Mouse (Mus musculus): Measurements from ENCODE around the gene Mthfsd. TPM values are rescaled to one million over a fixed set of nuclear protein-coding genes. Genes with fewer than 3 reads are reported as not detected.
A peak's percentile ranks its signal among the peaks of the same experiment; 100 is the strongest.
"Not testable (repeated sequence)": the region's sequence is repeated elsewhere in the genome, so short reads cannot be mapped to it uniquely, and the experiment has no call there.

The Mthfsd gene
- 22.3 TPM for polyA plus RNA-seq (2012; fragmentation: generic; extraction: Trizol)

DNA sequence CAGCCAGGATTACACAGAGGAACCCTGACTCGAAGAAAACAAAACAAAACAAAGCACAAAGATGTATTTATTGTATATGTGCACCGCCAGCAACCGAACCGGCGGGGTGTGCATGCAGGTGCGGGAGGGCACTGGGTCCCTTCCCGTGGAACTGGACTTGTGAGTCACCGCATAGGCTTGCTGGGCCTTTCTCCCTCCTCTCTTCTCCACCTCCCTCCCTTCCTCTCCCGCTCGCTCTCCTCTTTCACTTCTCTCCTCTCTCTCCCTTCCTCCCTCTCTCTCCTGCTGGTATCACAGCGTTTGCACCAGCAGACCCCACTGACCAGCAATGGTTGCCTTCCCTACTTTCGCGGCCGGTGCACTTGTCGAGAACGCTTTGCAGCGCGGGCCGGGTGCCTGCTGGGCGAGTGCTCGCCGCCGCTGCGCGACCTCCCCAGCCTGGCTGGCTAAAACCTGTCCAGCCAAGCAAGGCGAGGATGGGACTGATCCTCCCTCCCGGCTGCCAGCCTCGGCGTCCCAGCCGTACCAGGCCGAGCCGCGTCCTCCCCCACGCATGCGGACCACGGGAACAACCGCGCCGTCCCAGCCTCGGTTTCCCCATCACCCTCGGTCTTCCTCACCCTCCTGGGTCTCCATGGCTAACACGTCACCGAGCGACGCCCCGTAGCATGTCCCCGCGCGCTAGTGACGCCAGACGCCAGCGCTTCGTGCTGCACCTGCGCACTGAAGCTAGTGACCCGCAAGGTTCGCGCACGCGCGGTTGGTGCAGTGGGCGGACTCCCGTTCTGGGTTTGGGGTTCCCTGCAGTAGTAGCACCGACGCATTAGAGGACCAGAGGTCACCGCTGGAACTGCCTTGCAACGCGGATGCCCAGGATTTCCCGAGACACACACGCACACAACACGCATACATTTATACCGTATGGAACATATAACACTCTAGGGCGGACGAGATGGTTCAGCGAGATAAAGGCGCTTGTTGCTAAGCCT is at the start of gene Mthfsd:
TSS of gene Mthfsd (minus strand) at position 725 of the 989 bp plus-strand sequence.
- Histone ChIP-seq H3K4me3 (peak within 1 kb of the TSS; percentile 71), H3K36me3 (ENCODE audit: control insufficient read depth, insufficient read depth) (peaks cover 7% of the 10 kb centered on the region), H3K79me2 (ENCODE audit: control insufficient read depth, insufficient read depth) (peaks cover 16% of the 10 kb centered on the region), H3K27me3 (ENCODE audit: control insufficient read depth, insufficient read depth, insufficient read length) (no peaks in the 10 kb centered on the region), H3ac (ENCODE audit: control insufficient read depth, insufficient read length) (peak within 1 kb of the TSS; percentile 75), H3K4me2 (ENCODE audit: low read depth) (peak within 1 kb of the TSS; percentile 86)
- TF ChIP-seq POLR2A (IDR thresholded peaks at IDR 0.05; ENCODE audit: insufficient read length, low read depth) (peak; percentile 94), SRF (IDR thresholded peaks at IDR 0.05; ENCODE audit: control insufficient read depth, insufficient read length, low read depth) (peak; percentile 52), MYOG (IDR thresholded peaks at IDR 0.05; ENCODE audit: control insufficient read depth in 1 of 3, insufficient read depth in 1 of 3, insufficient read length in 2 of 3, low read depth in 2 of 3) (peak in 2 of 3 experiments; percentile 12 to 30), REST (IDR thresholded peaks at IDR 0.05; ENCODE audit: insufficient read depth, insufficient read length) (no peak), USF1 (IDR thresholded peaks at IDR 0.05; ENCODE audit: low read depth) (no peak)

DNA sequence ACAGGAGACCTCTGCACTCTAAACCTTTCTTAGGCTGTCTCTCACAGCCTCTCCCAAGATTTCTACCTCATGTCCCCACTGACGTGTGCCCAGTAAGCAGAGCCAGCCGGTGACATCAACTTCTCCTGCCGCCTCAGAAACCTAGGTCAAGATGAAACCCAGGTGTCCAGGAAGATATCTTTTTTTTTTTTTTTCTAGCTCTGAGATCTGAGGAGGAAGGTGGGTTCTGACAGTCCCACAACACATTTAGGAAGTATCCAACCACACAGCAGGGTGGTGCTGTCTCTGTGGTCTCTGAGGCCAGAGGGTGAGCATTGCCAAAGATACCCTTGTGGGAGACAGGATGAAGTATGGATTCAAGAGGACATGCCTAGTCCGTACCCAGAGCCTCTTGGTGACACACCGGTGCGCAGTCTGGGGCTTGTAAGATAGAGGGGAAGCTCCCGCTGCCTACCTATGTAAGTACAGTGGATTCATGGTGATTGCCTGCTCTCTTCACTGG is 48.8 kb upstream of the Mthfsd start:
- no peaks in the 10 kb centered on the region for H3K36me3 ChIP-seq (ENCODE audit: control insufficient read depth, insufficient read depth)
- no peaks in the 10 kb centered on the region for H3K27me3 ChIP-seq (ENCODE audit: control insufficient read depth, insufficient read depth, insufficient read length)
- no peak overlapping the region for H3K4me2 ChIP-seq (ENCODE audit: low read depth)

DNA sequence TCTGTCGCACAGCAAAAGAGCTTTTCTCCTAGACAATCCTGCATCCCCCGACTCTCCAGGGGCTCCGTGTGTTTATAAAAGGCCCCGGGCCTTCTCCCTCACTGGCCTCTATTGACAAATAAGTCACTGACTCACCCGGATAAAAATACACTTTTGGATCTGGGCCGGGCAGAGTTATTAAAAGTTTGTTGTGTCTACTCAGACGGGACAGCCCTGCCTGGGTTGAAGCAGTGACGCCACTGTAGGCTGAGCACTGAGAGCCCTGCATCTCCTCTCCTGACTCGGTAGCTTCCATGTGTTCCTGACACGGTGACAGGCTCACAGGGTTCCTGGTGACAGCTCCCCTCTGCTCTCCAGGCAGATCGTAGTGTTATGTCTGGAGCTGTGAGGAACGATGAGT is 44.2 kb upstream of the Mthfsd start:
- Histone ChIP-seq H3K36me3 (ENCODE audit: control insufficient read depth, insufficient read depth) (no peaks in the 10 kb centered on the region), H3K27me3 (ENCODE audit: control insufficient read depth, insufficient read depth, insufficient read length) (no peaks in the 10 kb centered on the region), H3K4me2 (ENCODE audit: low read depth) (peak overlapping the region; percentile 51), H3ac (ENCODE audit: control insufficient read depth, insufficient read length) (no peak overlapping the region), H3K79me2 (ENCODE audit: control insufficient read depth, insufficient read depth) (no peaks in the 10 kb centered on the region), H3K4me3 (no peak overlapping the region)
- TF ChIP-seq E2F4 (IDR thresholded peaks at IDR 0.05; ENCODE audit: insufficient read depth) (no peak), MAX (IDR thresholded peaks at IDR 0.05; ENCODE audit: low read depth) (no peak), USF1 (IDR thresholded peaks at IDR 0.05; ENCODE audit: low read depth) (no peak), POLR2A (IDR thresholded peaks at IDR 0.05; ENCODE audit: insufficient read length, low read depth) (no peak), POLR2AphosphoS2 (IDR thresholded peaks at IDR 0.05; ENCODE audit: insufficient read length, low read depth) (no peak), MYOD1 (IDR thresholded peaks at IDR 0.05; ENCODE audit: control insufficient read depth in 1 of 3, insufficient read length in 2 of 3, low read depth in 2 of 3) (no peak), TCF12 (IDR thresholded peaks at IDR 0.05; ENCODE audit: insufficient read depth, poor library complexity, severe bottlenecking) (no peak), CEBPB (IDR thresholded peaks at IDR 0.05; ENCODE audit: insufficient read depth, poor library complexity, severe bottlenecking) (no peak), TCF3 (IDR thresholded peaks at IDR 0.05; ENCODE audit: insufficient read length, low read depth) (no peak)

More for the DNA sequence above, 48.8 kb upstream of the Mthfsd start:
- H3ac ChIP-seq (ENCODE audit: control insufficient read depth, insufficient read length): no peak overlapping the region
- no peaks in the 10 kb centered on the region for H3K79me2 ChIP-seq (ENCODE audit: control insufficient read depth, insufficient read depth)
- no peak for TF ChIP-seq POLR2A (IDR thresholded peaks at IDR 0.05; ENCODE audit: insufficient read length, low read depth)
- TF ChIP-seq REST (IDR thresholded peaks at IDR 0.05; ENCODE audit: insufficient read depth, insufficient read length): no peak
- TF ChIP-seq MYOG (IDR thresholded peaks at IDR 0.05; ENCODE audit: control insufficient read depth in 1 of 3, insufficient read depth in 1 of 3, insufficient read length in 2 of 3, low read depth in 2 of 3): no peak
- TF ChIP-seq POLR2AphosphoS2 (IDR thresholded peaks at IDR 0.05; ENCODE audit: insufficient read length, low read depth): no peak
- no peak for TF ChIP-seq TCF12 (IDR thresholded peaks at IDR 0.05; ENCODE audit: insufficient read depth, poor library complexity, severe bottlenecking)
- TF ChIP-seq SRF (IDR thresholded peaks at IDR 0.05; ENCODE audit: control insufficient read depth, insufficient read length, low read depth): no peak
- H3K4me3 ChIP-seq: no peak overlapping the region

DNA sequence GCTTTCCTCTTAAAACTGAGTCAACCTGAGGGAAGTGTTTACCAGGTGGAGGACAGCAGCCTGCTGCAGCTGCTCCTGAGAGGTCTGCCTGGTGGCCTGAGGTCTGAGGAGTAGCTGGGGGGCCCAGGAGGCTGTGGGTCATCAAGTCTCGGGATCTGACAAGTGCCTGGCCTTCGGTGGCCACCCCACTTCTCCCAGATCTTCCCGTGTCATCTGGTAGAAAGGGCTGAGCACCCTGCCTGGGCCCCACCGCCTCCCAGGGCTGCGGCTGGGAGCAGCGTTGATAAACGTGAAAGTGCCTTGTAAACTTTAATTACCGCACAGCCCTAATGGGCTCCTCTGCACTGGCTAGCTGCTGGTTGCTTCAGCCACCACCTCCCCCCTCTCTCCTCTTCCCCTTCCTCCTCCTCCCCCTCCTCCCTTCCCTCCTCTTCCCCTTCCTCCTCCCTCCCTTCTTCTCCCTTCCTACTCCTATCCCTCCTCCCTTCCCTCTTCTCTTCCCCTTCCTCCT is 40.4 kb upstream of the Mthfsd start:
- no peaks in the 10 kb centered on the region for H3K79me2 ChIP-seq (ENCODE audit: control insufficient read depth, insufficient read depth)
- TF ChIP-seq POLR2A (IDR thresholded peaks at IDR 0.05; ENCODE audit: insufficient read length, low read depth) (no peak), REST (IDR thresholded peaks at IDR 0.05; ENCODE audit: insufficient read depth, insufficient read length) (no peak), MAX (IDR thresholded peaks at IDR 0.05; ENCODE audit: low read depth) (no peak), MYOG (IDR thresholded peaks at IDR 0.05; ENCODE audit: control insufficient read depth in 1 of 3, insufficient read depth in 1 of 3, insufficient read length in 2 of 3, low read depth in 2 of 3) (no peak), USF1 (IDR thresholded peaks at IDR 0.05; ENCODE audit: low read depth) (no peak), POLR2AphosphoS2 (IDR thresholded peaks at IDR 0.05; ENCODE audit: insufficient read length, low read depth) (no peak), MYOD1 (IDR thresholded peaks at IDR 0.05; ENCODE audit: control insufficient read depth in 1 of 3, insufficient read length in 2 of 3, low read depth in 2 of 3) (no peak), E2F4 (IDR thresholded peaks at IDR 0.05; ENCODE audit: insufficient read depth) (no peak), TCF12 (IDR thresholded peaks at IDR 0.05; ENCODE audit: insufficient read depth, poor library complexity, severe bottlenecking) (no peak), SRF (IDR thresholded peaks at IDR 0.05; ENCODE audit: control insufficient read depth, insufficient read length, low read depth) (no peak), CEBPB (IDR thresholded peaks at IDR 0.05; ENCODE audit: insufficient read depth, poor library complexity, severe bottlenecking) (no peak), TCF3 (IDR thresholded peaks at IDR 0.05; ENCODE audit: insufficient read length, low read depth) (no peak)

DNA sequence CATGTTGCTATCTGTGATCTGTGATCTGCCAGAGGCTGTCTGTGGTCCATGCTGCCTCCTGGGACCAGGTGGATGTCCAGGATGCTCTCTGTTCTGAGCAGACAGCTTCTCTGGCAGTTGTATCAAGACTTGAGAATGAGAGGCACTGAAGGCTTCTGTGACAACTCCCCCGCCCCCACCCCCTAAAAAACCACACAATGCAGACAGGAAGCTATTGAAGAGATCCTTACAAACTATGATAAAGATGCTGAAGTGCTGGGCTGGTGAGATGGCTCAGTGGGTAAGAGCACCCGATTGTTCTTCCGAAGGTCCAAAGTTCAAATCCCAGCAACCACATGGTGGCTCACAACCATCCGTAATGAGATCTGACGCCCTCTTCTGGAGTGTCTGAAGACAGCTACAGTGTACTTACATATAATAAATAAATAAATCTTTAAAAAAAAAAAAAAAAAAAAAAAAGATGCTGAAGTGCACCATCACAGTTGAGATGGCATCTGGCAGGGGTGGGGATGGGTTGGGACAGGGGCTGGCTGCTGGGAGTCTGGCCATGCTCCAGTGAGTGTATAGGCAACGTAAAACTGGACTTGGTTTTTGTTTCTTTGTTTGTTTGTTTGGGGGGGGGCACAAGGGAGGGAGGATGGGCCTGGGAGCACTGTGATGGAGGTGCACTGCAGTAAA is 37.4 kb upstream of the Mthfsd start:
- H3K4me2 ChIP-seq (ENCODE audit: low read depth); H3K4me3 ChIP-seq: not testable (repeated sequence)

More for the DNA sequence above, 40.4 kb upstream of the Mthfsd start:
- Histone ChIP-seq H3K4me3 (no peak overlapping the region), H3K36me3 (ENCODE audit: control insufficient read depth, insufficient read depth) (no peaks in the 10 kb centered on the region), H3ac (ENCODE audit: control insufficient read depth, insufficient read length) (no peak overlapping the region), H3K27me3 (ENCODE audit: control insufficient read depth, insufficient read depth, insufficient read length) (no peaks in the 10 kb centered on the region), H3K4me2 (ENCODE audit: low read depth) (no peak overlapping the region)

More for the DNA sequence above, 37.4 kb upstream of the Mthfsd start:
- not testable (repeated sequence) for H3K36me3 ChIP-seq (ENCODE audit: control insufficient read depth, insufficient read depth); H3ac ChIP-seq (ENCODE audit: control insufficient read depth, insufficient read length); H3K27me3 ChIP-seq (ENCODE audit: control insufficient read depth, insufficient read depth, insufficient read length); H3K79me2 ChIP-seq (ENCODE audit: control insufficient read depth, insufficient read depth)
